30 mouse cellular contexts compared by ENCODE assay signal in genomic region chr11:49612154-49612553, GRCm38 (mm10). TPM values are rescaled to one million over a fixed set of nuclear protein-coding genes. Genes with fewer than 3 reads are reported as not detected.
"Had no signal": no experiment of that assay in that cellular context is flagged by ENCODE, and none has a peak within 500 bp of the region (broad histone marks: within the 10 kb centered on the region; RNA-seq: fewer than 3 reads in every experiment).

No protein-coding gene starts in this region.

- H3K36me3 ChIP-seq: limb, embryonic 12.5 days; limb, embryonic 15.5 days; liver, embryonic 13.5 days; lung, embryonic 15.5 days; midbrain, embryonic 10.5 days; midbrain, embryonic 13.5 days; neural tube, embryonic 13.5 days; stomach, embryonic 15.5 days had no signal

- H3K27ac ChIP-seq: layer of hippocampus, adult 2 months; limb, embryonic 12.5 days; limb, embryonic 15.5 days; liver, embryonic 13.5 days; lung, embryonic 15.5 days; midbrain, embryonic 10.5 days; midbrain, embryonic 13.5 days; neural tube, embryonic 13.5 days; stomach, embryonic 15.5 days had no signal

- ATAC-seq: midbrain, embryonic 13.5 days; midbrain, embryonic 16.5 days had no signal

- H3K4me3 ChIP-seq: layer of hippocampus, adult 2 months; limb, embryonic 12.5 days; limb, embryonic 15.5 days; liver, embryonic 13.5 days; lung, embryonic 15.5 days; megakaryocyte, embryonic 14.5 days; midbrain, embryonic 10.5 days; midbrain, embryonic 13.5 days; myocyte; neural tube, embryonic 13.5 days; stomach, embryonic 15.5 days had no signal

- H3K4me2 ChIP-seq: limb, embryonic 12.5 days; limb, embryonic 15.5 days; liver, embryonic 13.5 days; lung, embryonic 15.5 days; midbrain, embryonic 13.5 days; neural tube, embryonic 13.5 days; stomach, embryonic 15.5 days had no signal

- DNase-seq: kidney, adult 8-10 months; kidney, postnatal 25 days; layer of hippocampus, adult 9-11 months; liver, embryonic 13.5 days; lung, postnatal 10 days; lung, postnatal 36 days; retina, postnatal 1 day; right cerebral cortex, postnatal 25 days; spleen, adult 18-20 months; thymus, postnatal 25 days had no signal

- H3K9me3 ChIP-seq: limb, embryonic 12.5 days; limb, embryonic 15.5 days; liver, embryonic 13.5 days; lung, embryonic 15.5 days; megakaryocyte, embryonic 14.5 days; midbrain, embryonic 10.5 days; midbrain, embryonic 13.5 days; neural tube, embryonic 13.5 days; stomach, embryonic 15.5 days had no signal

- H3K9ac ChIP-seq: limb, embryonic 12.5 days; limb, embryonic 15.5 days; liver, embryonic 13.5 days; lung, embryonic 15.5 days; midbrain, embryonic 13.5 days; neural tube, embryonic 13.5 days; stomach, embryonic 15.5 days had no signal

- H3K4me1 ChIP-seq: limb, embryonic 12.5 days had no signal

RNA-seq across cellular contexts. Expression of gene Flt4, which starts 3.1 kb away (rescaled TPM):
- total RNA-seq: neutrophil, adult 5-6 weeks had no signal

RNA-seq across cellular contexts. Expression of gene Scgb3a1, which starts 51.3 kb away (rescaled TPM):
- total RNA-seq: layer of hippocampus, adult 2 months; left cerebral cortex, adult 18-20 months; monocyte, adult 5-6 weeks; neutrophil, adult 5-6 weeks had no signal
- polyA plus RNA-seq: kidney, embryonic 16.5 days; limb, embryonic 12.5 days; limb, embryonic 15.5 days; liver, embryonic 13.5 days; liver, embryonic 16.5 days; midbrain, embryonic 10.5 days; midbrain, embryonic 13.5 days; myocyte; neural tube, embryonic 13.5 days; stomach, embryonic 15.5 days had no signal

RNA-seq across cellular contexts. Expression of gene Olfr1380, which starts 55.5 kb away (rescaled TPM):
- total RNA-seq: layer of hippocampus, adult 2 months; layer of hippocampus, postnatal 25 days; left cerebral cortex, adult 18-20 months; left cerebral cortex, postnatal 25 days; monocyte, adult 5-6 weeks; neutrophil, adult 5-6 weeks had no signal
- polyA plus RNA-seq: kidney, embryonic 16.5 days; large intestine, adult 2 months; limb, embryonic 12.5 days; limb, embryonic 15.5 days; liver, embryonic 13.5 days; liver, embryonic 16.5 days; lung, embryonic 15.5 days; midbrain, embryonic 10.5 days; midbrain, embryonic 13.5 days; midbrain, embryonic 16.5 days; myocyte; neural tube, embryonic 13.5 days; stomach, embryonic 15.5 days; thymus, postnatal 0 days had no signal
